Mouse (Mus musculus) forebrain, embryonic 12.5 days (tissue): ENCODE measurements at regions not wholly inside any gene's neighbourhood (a gene's known extent, or its start where the extent isn't known, plus 50 kb on each side); places are given as distances from the start of the nearest gene placed in this dataset.
A peak's percentile ranks its signal among the peaks of the same experiment; 100 is the strongest.
"Not testable (repeated sequence)": the region's sequence is repeated elsewhere in the genome, so short reads cannot be mapped to it uniquely, and the experiment has no call there.

Experiments
- ATAC-seq: fragments of 200-750 bp; cut with Nextera tagmentation; 2 replicates; pipeline ENCODE4 v1.8.0; 2017; ENCODE audit warnings: moderate TSS enrichment; ENCODE audit not compliant: low FRiP score
- H3K27ac ChIP-seq: fragments of 300-500 bp; sonication (generic); 2 replicates; pipeline ENCODE4 v1.5.1; 2016; ENCODE audit warnings: mild to moderate bottlenecking
- H3K27me3 ChIP-seq: fragments of 300-500 bp; sonication (generic); 2 replicates; pipeline ENCODE4 v1.6.1; 2016; ENCODE audit warnings: mild to moderate bottlenecking
- H3K36me3 ChIP-seq: fragments of 300-500 bp; sonication (generic); replicated peaks from 2 replicates; pipeline ENCODE4 v1.6.1; 2016; ENCODE audit warnings: mild to moderate bottlenecking
- H3K4me1 ChIP-seq: fragments of 300-500 bp; sonication (generic); 2 replicates; pipeline ENCODE4 v1.6.1; 2016
- H3K4me2 ChIP-seq: fragments of 300-500 bp; sonication (generic); 2 replicates; pipeline ENCODE4 v1.6.1; 2016; ENCODE audit warnings: mild to moderate bottlenecking, moderate library complexity
- H3K4me3 ChIP-seq: fragments of 300-500 bp; sonication (generic); replicated peaks from 2 replicates; pipeline ENCODE4 v1.5.1; 2016; ENCODE audit warnings: mild to moderate bottlenecking
- H3K9ac ChIP-seq: fragments of 300-500 bp; sonication (generic); 2 replicates; pipeline ENCODE4 v1.6.1; 2016; ENCODE audit warnings: mild to moderate bottlenecking
- H3K9me3 ChIP-seq: fragments of 300-500 bp; sonication (generic); 2 replicates; pipeline ENCODE4 v1.6.1; 2016
- WGBS: fragments of 180-500 bp; shearing (Covaris S2); methylation state at CpG from one replicate; pipeline ENCODE4 v1.1.7; 2016; 5-methylcytosine and 5-hydroxymethylcytosine counted together

GRCm38 (mm10) chr11:22573166-22573565 lies 61.3 kb downstream of the Tmem17 start:
- Histone ChIP-seq H3K4me2 (no peak overlapping the region), H3K9me3 (no peaks in the 10 kb centered on the region), H3K27ac (no peak overlapping the region), H3K27me3 (no peaks in the 10 kb centered on the region), H3K4me3 (no peak overlapping the region), H3K9ac (no peak overlapping the region), H3K36me3 (no peaks in the 10 kb centered on the region), H3K4me1 (no peaks in the 10 kb centered on the region)
- 66% methylated on average over 2 of the region's 2 CpGs for WGBS
- no peak for ATAC-seq

GRCm38 (mm10) chr11:22573802-22574201 lies 61.9 kb downstream of the Tmem17 start:
- Histone ChIP-seq H3K36me3 (no peaks in the 10 kb centered on the region), H3K9ac (no peak overlapping the region), H3K27me3 (no peaks in the 10 kb centered on the region), H3K9me3 (no peaks in the 10 kb centered on the region), H3K27ac (no peak overlapping the region), H3K4me3 (no peak overlapping the region), H3K4me2 (no peak overlapping the region), H3K4me1 (no peaks in the 10 kb centered on the region)
- 88% methylated on average over 3 of the region's 3 CpGs for WGBS
- no peak for ATAC-seq

- Histone ChIP-seq H3K9me3 (no peaks in the 10 kb centered on the region), H3K27me3 (no peaks in the 10 kb centered on the region), H3K4me2 (no peak overlapping the region), H3K36me3 (no peaks in the 10 kb centered on the region), H3K4me1 (no peaks in the 10 kb centered on the region), H3K4me3 (no peak overlapping the region), H3K9ac (no peak overlapping the region), H3K27ac (no peak overlapping the region)
- WGBS = 88% methylated on average over 2 of the region's 2 CpGs
- no peak for ATAC-seq
These were observed 62.6 kb downstream of the Tmem17 start for GRCm38 (mm10) chr11:22574506-22574905.

GRCm38 (mm10) chr11:22584100-22584487 lies 72.2 kb downstream of the Tmem17 start:
- Histone ChIP-seq H3K4me1 (peaks cover 31% of the 10 kb centered on the region), H3K9me3 (no peaks in the 10 kb centered on the region), H3K27ac (peak overlapping the region; percentile 82), H3K4me3 (peak overlapping the region; percentile 14; the same call in 1 of the 2 replicates), H3K36me3 (no peaks in the 10 kb centered on the region), H3K9ac (peak overlapping the region; percentile 17; the same call in 1 of the 2 replicates), H3K4me2 (peak overlapping the region; percentile 50), H3K27me3 (no peaks in the 10 kb centered on the region)
- WGBS = 26% methylated on average over 5 of the region's 5 CpGs
- ATAC-seq = peak; percentile 76

- WGBS = 11% methylated on average over 14 of the region's 14 CpGs
- H3K4me2 ChIP-seq = peak overlapping the region; percentile 50
- H3K9ac ChIP-seq = peak overlapping the region; percentile 17; the same call in 1 of the 2 replicates
- peak overlapping the region; percentile 14; the same call in 1 of the 2 replicates for H3K4me3 ChIP-seq
- peak; percentile 90 for ATAC-seq
- peaks cover 31% of the 10 kb centered on the region for H3K4me1 ChIP-seq
- no peaks in the 10 kb centered on the region for H3K27me3 ChIP-seq
- H3K9me3 ChIP-seq = no peaks in the 10 kb centered on the region
- H3K27ac ChIP-seq = peak overlapping the region; percentile 82
- H3K36me3 ChIP-seq = no peaks in the 10 kb centered on the region
These were observed 72.7 kb downstream of the Tmem17 start for GRCm38 (mm10) chr11:22584488-22585158.

- no peaks in the 10 kb centered on the region for H3K36me3 ChIP-seq
- no peaks in the 10 kb centered on the region for H3K27me3 ChIP-seq
- no peak overlapping the region for H3K4me2 ChIP-seq
- peaks cover 31% of the 10 kb centered on the region for H3K4me1 ChIP-seq
- WGBS = 59% methylated on average over 7 of the region's 7 CpGs
- no peak overlapping the region for H3K27ac ChIP-seq
- no peak overlapping the region for H3K4me3 ChIP-seq
- no peak overlapping the region for H3K9ac ChIP-seq
- ATAC-seq = no peak
- no peaks in the 10 kb centered on the region for H3K9me3 ChIP-seq
These were observed 75.9 kb downstream of the Tmem17 start for GRCm38 (mm10) chr11:22587691-22588241.

GRCm38 (mm10) chr11:22588546-22588945 lies 76.7 kb downstream of the Tmem17 start:
- H3K4me3 ChIP-seq = no peak overlapping the region
- no peak for ATAC-seq
- no peak overlapping the region for H3K4me2 ChIP-seq
- no peak overlapping the region for H3K9ac ChIP-seq
- no peaks in the 10 kb centered on the region for H3K27me3 ChIP-seq
- no peak overlapping the region for H3K27ac ChIP-seq
- H3K9me3 ChIP-seq = no peaks in the 10 kb centered on the region
- no peaks in the 10 kb centered on the region for H3K36me3 ChIP-seq
- peaks cover 31% of the 10 kb centered on the region for H3K4me1 ChIP-seq
- WGBS = 36% methylated on average over 2 of the region's 2 CpGs

- Histone ChIP-seq H3K36me3 (no peaks in the 10 kb centered on the region), H3K4me1 (peaks cover 20% of the 10 kb centered on the region), H3K27ac (no peak overlapping the region), H3K4me3 (no peak overlapping the region), H3K4me2 (no peak overlapping the region), H3K27me3 (no peaks in the 10 kb centered on the region), H3K9me3 (no peaks in the 10 kb centered on the region), H3K9ac (no peak overlapping the region)
- no peak for ATAC-seq
- WGBS = 65% methylated on average over 2 of the region's 2 CpGs
These were observed 78.0 kb downstream of the Tmem17 start for GRCm38 (mm10) chr11:22589901-22590300.

- H3K9me3 ChIP-seq, H3K27me3 ChIP-seq, ATAC-seq, H3K27ac ChIP-seq, H3K4me2 ChIP-seq, H3K4me3 ChIP-seq, H3K9ac ChIP-seq, H3K36me3 ChIP-seq: not testable (repeated sequence)
- H3K4me1 ChIP-seq = peaks cover 17% of the 10 kb centered on the region
- 92% methylated on average over 14 of the region's 14 CpGs for WGBS
These were observed 79.2 kb downstream of the Tmem17 start for GRCm38 (mm10) chr11:22591050-22591449.

- 85% methylated on average over 5 of the region's 5 CpGs for WGBS
- Histone ChIP-seq H3K4me1 (peaks cover 13% of the 10 kb centered on the region), H3K4me3 (no peak overlapping the region), H3K4me2 (no peak overlapping the region), H3K9ac (no peak overlapping the region), H3K36me3 (no peaks in the 10 kb centered on the region), H3K27ac (no peak overlapping the region), H3K27me3 (no peaks in the 10 kb centered on the region), H3K9me3 (no peaks in the 10 kb centered on the region)
- no peak for ATAC-seq
These were observed 80.8 kb downstream of the Tmem17 start for GRCm38 (mm10) chr11:22592706-22593105.

GRCm38 (mm10) chr11:22596076-22596804 lies 84.4 kb downstream of the Tmem17 start:
- no peak overlapping the region for H3K9ac ChIP-seq
- no peaks in the 10 kb centered on the region for H3K27me3 ChIP-seq
- H3K4me1 ChIP-seq = no peaks in the 10 kb centered on the region
- ATAC-seq = no peak
- H3K27ac ChIP-seq = no peak overlapping the region
- 79% methylated on average over 8 of the region's 8 CpGs for WGBS
- no peaks in the 10 kb centered on the region for H3K9me3 ChIP-seq
- H3K4me2 ChIP-seq = no peak overlapping the region
- no peak overlapping the region for H3K4me3 ChIP-seq
- H3K36me3 ChIP-seq = no peaks in the 10 kb centered on the region

- Histone ChIP-seq H3K4me2 (no peak overlapping the region), H3K27me3 (no peaks in the 10 kb centered on the region), H3K4me3 (no peak overlapping the region), H3K9ac (no peak overlapping the region), H3K4me1 (no peaks in the 10 kb centered on the region), H3K36me3 (no peaks in the 10 kb centered on the region), H3K9me3 (no peaks in the 10 kb centered on the region), H3K27ac (no peak overlapping the region)
- 90% methylated on average over 2 of the region's 2 CpGs for WGBS
- no peak for ATAC-seq
These were observed 84.9 kb downstream of the Tmem17 start for GRCm38 (mm10) chr11:22596805-22597149.
